Mouse (Mus musculus) layer of hippocampus, postnatal 14 days (tissue): ENCODE data around the gene Pzp. TPM values are rescaled to one million over a fixed set of nuclear protein-coding genes. Genes with fewer than 3 reads are reported as not detected.

Source experiments
- DNase-seq, 2 experiments: peaks; one replicate each; pipeline ENCODE4 v3.0.0; 2021 to 2022; ENCODE audit warnings: low spot score in 2 of 2, mixed read lengths in 1 of 2
- long read RNA-seq, 2 experiments: library from polyadenylated mRNA; stranded (forward); transcript quantifications; one replicate each; pipeline ENCODE4 v2.0.0; 2021
- total RNA-seq, 2 experiments: library from RNA; stranded (reverse); gene quantifications; 2 replicates each; pipeline ENCODE4 v1.2.3; 2021

Gene Pzp
- not detected for total RNA-seq
- long read RNA-seq, experiment 1, partial matches to known transcripts: 0 of 1 reads
- long read RNA-seq, experiment 1, other reads (novel, unspliced or antisense): 1 of 1 reads
- long read RNA-seq, experiment 2, partial matches to known transcripts: 0 of 1 reads
- long read RNA-seq, experiment 2, other reads (novel, unspliced or antisense): 1 of 1 reads

DNA sequence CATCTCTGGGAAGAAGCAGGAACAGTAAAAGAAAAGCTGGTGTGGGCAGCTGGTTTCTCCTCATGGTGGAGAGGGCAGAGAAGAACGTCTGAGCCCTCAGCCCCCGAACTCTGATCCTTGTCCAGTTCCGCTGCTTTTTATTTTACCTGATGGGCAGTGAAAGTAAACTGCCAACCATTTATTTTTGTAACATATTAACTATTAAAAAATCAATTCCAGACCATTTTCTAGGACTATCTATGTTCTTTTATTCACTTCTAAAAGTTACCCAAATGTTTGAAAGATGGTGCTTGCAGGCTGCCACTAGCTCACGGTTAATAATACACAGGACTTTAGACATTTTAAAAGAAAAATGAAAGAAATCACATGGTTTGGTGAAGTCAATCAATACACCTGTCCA lies at the start of gene Pzp:
Pzp (minus strand) TSS at position 120 of the 400 bp plus-strand sequence.
- no peak for DNase-seq

DNA sequence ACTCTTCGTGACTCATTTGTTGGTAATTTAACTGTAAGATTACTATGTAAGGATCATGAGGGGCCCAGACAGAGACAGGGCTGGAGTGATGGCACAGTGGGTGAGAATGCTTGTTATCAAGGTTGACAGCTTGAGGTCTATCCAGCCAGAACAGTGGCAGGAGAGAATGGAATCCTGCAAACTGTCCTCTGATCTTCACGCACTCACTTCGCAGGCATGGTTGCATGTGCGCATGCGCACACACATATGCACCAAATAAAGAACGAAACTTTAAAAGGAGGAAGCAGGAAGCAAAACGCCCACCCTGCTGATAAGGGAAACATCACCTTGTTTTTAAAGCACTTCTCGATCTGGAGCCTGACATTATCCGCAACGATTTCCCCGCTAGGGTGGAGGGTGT lies 40.1 kb upstream of the Pzp start:
- no peak for DNase-seq

DNA sequence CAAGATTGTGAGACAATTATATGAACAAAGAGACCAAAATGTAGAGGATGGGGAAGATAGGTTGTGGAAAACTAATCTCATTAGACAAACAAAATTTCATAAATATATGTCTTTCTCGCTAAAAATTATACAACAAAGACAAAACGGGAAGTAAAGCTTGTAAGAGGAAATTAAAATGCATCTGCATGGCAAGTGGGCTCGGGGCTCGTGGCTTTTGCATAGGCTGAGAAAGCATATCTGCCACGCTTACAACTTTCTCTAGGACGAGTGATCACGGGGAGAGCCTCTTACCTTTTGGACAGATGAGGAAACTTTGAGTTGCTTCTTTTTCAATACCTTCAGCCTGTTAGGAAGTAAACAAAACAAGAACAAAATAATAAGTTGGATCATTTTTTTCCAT lies 27.5 kb upstream of the Pzp start:
- no peak for DNase-seq

DNA sequence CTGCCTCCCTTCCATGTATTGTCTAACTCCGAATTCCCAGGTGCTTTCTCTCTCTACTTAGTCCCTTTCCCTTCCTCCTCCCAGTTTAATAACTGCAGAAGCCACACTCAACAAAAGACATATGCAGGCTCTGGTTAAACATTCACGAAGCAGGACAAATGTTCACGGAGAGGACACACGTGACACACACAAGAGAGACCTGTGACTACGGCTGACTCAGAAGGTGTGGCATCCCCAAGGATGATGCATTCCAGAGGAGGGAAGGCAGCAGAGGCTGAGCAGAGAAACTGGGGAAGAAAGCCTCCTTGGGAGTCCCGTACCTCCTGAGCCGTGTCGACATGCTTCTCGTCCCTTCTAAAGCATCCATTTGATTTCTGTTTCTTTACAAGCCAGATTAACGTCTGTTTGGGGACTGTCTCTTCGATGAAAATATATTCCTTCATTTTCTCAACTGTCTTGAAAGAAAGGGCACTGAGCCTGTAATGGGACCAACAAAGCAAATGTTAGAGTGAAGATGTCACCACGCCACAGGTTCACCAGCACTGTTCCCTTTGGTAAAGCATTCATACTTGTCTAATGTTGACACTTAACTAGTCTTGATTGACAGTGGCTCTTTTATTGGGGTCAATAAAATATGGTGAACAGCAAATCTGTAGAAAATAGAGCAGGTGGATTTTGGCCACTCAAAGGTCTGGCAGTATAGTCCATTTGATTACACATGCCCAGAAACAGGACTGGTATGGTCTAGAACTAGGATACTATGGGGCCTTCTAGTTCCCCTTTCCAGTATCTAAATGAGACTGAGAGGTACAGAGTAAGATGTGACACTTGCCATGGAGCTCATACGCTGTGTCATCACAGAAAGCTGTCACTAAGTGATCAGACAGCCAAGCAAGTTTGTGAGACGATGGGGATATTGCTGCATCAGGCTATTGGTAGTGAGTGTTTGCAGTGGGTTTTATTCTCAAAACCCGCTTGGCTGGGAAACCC lies 23.2 kb upstream of the Pzp start:
- no peak for DNase-seq

DNA sequence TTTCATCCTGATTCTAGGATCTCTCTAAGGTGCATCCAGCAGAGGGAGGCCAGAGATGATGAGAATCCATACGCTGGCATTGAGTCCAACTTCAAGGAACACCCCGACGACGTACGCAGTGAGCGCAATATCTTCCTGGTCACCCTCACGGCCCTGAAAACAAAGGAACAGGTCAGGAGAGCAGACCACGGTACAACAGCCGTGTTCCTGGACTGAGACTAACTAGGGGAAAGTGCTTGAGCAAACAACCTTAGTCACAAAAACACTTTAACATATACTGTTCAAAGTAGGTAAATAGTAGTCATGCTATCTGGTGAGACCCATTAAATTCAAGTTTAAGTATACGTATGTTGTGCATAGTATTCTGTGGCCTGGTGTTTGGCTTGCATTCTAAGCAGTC lies 22.0 kb upstream of the Pzp start:
- DNase-seq: no peak

DNA sequence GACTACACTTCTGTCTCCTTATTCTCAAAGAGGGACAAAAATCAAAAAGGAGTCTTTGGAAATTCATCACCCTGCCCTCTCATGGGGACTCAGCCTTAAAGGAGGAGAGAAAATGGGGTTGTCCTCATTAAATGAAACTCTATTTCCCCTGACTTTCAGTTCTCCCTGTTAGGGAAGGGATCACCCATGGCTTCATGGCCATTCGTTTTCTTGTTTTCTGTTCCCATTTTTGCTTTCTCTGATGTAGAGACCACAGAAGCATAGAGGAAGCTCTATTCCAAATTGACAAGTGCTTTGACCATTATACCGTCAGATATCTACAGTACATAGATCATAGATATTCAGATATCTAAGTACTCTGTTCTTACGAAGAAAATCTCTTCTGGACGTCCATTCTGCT lies 18.9 kb upstream of the Pzp start:
- DNase-seq: no peak

DNA sequence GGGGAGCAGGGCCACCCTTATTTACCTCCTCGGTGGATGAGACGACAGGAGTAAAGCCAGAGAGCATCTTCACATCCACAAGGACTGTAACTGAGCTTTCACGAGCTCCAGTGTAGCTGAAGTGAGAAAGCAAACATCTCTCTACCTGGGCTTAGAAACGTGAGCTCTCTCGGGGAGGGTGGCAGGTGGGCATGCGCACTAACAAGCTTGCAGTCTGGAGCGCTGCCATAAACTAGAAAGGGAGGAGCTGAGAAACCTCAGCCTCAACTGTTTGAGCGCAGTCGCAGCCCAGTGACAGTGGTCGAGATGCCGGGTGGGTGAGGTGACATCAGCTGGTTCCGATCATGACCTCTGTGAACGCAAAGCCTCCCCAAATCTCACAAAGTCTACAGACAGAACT lies 16.7 kb upstream of the Pzp start:
- no peak for DNase-seq

DNA sequence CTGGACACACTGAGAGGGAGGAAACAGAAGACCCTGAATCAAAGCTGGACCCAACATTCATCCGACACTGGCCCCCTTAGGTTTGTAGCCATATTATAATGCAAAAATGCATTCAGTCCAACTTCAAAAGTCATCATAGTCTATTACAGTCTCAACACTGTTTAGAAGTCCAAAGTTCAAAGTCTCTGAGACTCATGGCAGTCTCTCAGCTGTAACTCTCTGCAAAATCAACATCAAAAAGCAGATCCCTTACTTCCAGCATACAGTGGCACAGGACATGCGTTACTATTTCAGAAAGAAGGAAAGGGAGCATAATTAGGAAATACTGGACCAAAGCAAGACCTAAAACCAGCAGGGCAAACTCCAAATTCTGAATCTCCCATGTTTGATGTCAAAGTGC lies 8.7 kb upstream of the Pzp start:
- no peak for DNase-seq

DNA sequence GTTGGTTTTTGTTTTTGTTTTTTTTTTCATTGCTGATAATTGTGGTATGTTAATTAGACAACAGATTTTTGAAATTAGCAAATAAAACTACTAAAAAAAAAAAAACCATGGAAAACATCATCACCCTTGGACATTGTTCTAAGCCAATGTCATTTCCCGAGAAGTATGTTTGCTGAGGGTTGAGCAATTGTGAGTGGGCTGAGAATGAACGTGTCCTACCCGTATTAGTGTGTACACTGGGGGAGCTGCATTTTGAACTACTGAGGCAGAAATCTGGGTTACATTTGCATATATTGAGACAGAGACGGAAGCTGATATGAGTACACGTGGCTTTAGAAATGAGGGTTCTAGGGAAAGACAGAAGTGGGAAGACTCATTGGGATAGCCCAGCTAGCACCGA lies 6.8 kb upstream of the Pzp start:
- no peak for DNase-seq

DNA sequence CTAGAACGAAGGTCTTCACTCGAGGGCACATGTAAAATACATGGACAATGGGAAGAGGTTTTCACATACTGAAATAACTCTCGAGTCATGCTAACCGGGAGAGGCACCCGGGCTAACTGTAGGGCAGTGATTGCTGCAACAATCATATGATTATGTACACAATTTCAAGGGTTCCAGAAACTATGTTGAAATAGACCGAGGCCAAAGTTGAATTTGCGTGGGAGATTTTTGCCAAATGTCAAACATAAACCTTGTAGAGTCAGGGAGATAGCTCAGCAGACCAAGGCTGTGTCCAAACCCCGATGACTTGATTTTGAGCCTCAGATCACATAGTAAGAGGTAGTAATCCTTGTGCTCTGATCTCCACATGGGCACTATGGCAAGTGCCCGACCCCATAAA lies 6.2 kb upstream of the Pzp start:
- no peak for DNase-seq

DNA sequence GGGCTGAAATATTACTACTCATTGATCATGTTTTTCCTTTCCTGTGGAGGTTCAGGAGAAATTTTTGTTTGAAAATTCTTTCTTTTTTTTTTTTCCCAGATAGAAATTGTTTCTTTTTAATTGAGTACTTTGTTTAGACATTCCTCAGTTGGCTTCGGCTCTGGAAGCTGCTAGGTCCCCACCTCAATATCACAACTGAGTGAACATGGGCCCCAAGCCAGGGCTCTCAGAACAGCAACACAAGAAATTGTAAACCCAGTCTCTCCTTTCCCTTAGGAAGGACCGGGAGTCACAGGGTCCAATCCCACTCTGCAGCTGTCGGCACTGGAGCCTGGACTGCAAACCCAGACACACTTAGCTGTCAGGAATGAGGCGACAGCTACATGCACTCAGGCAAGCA lies 2.0 kb upstream of the Pzp start:
- DNase-seq: no peak

DNA sequence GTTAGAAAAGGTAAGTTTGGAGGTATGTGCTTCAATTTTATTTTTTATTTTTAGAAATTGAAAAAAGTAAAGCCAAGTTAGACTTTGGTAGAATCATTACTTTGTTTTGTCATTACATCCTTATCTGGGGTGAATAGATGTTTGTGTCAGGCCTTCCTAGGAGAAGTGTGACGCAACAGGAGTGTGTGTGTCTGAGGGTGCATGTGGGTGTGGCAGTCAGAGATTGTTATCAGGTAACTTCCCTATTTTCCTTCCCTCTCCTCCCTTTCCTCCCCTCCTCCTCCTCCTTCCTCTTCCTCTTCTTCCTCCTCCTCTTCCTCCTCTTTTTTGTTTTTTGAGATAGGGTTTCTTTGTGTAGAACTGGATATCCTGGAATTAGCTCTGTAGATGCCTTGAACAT lies 590 bp upstream of the Pzp start:
- no peak for DNase-seq

DNA sequence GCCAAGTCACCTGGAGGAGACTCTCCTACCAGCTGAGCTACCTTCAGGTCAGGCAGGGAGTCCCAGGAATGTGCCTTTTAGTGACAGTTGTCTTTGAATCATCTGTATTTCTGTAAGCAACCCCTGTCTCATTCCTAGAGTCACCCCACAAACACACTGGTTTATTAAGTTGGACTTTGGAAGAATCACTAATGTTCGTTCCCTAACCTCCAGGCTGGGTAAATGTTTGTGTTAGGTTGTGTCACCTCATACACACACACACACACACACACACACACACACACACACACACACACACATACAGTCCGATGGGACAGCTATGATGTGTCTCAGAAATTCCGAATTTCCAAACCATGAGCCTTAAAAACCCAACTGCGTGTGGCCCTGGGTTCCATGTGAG lies 719 bp downstream of the Pzp start:
- no peak for DNase-seq

DNA sequence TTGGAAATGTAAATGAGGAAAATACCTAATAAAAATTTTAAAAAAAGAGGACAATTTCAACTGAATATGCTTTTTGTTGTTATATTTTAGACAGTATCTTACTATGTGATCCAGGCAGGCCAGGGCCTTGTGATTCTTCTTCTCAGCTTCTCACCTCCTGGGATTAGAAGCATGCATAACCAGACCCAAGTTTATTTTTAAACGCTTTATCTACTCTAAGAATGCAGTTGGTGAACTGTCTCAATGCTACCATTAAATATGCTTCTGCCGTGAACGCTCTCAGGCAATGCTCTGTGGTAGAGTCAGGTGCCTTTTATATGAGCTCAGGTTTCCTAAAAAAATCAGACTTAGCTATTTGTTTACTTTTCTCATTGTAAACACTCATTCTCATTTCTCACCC lies 3.2 kb downstream of the Pzp start:
- DNase-seq: no peak

DNA sequence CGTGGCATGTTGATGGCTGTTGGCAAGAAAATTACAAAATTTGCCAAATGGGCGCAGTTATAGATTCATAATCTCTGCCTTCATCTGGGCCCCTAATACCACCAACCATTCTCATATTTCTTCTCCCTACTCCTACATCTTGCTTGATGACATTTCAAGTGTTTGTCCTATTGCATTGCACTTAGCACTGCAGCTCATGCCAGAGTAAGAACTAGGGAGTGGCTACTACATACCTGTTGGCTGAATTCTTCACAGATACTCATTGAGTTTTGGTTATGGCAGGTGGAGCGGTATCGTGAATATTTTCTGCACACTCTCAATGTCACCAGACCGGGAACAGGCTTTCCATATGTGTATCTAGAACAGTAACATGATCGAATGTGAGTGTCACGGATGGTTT lies 7.4 kb downstream of the Pzp start:
- DNase-seq: no peak

DNA sequence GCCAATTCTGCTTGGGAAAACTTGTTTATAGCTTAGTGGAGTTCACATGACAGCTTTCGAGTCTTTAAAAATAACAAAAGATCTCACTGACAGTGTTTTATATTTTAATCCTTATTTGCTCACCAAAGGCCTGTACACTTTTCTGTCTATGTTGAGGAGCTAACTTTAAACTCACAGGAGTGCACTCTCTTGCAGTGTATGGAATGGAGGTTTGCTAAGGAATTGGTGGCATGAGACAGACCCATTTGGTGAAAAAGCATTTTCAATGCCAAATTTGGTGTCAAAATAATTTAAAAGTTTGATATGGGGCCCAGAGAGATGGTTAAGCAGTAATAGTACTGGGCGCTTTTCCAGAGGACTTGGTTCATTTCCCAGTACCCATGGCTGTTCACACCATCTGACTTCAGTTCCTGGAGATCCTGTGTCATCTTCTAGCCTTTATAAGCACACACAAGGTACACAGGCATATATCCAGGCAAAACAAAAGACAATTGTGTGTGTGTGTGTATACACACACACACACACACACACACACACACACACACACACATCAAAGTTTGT lies 20.8 kb downstream of the Pzp start:
- peak; percentile 53 to 82 for DNase-seq

DNA sequence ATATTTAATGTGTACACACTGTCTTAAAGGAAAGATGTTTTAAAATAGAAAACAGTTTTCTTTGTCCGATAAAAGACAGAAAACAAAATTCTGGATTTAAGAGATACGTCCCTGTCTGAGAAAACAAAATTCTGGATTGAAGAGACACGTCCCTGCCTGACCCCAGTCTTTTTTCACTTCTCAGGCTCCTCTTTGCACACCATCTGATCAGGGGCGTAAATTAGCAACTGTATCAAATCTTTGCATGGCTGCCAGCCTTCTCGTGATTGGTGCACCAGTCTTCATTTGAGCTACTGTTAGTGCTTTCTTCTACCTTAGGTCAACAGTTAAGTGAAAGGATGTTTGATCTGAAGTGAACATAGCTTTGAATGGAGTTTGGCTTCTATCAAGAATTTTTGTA lies 21.8 kb downstream of the Pzp start:
- DNase-seq: peak in 1 of 2 experiments; percentile 14

DNA sequence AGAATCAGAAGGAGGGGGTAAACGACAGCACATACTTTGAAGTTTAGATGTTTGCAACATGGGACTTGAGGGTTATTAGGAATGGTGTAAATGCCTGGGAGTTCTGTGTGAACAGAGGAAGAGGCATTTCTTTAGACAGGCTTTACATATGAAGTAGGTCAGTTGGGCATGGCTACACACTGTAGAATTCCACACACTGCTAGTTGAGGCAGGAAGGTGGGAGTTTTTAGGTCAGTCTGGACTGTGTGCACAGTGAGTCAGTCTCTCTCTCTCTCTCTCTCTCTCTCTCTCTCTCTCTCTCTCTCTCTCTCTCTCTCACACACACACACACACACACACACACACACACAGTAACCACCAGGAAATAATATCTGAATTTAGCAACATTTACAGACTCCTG lies 31.2 kb downstream of the Pzp start:
- no peak for DNase-seq

DNA sequence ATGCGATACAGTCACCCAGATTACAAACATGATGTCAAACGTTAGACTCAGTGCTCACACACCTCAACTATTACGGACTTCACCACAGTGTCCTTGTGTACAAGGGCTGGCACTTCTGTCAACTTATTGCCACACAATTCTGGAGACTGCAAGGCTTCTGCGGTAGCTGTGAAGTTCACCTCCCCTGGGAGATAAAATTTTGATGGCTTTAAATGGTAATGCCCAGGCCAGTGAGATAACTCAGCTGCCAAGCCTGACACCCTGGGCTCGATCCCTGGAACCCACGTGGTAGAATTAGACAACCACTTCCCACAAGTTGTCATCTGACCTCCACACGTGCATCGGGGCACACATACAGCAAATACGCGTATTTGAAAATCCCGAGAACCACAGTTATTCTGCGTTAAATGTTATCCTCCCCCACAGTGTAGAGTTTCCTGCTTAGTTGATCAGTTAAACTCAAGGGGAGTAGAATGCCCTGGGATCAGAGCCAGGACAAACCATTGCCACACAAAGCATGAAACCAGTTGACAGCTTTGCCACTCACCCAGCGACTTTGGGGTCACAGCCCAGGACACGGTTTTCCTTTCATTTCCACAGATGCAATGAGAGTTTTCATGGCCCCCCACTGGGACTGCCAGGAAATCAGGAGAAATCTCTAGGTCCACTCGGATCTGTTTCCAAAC lies 31.7 kb downstream of the Pzp start:
- DNase-seq: no peak

DNA sequence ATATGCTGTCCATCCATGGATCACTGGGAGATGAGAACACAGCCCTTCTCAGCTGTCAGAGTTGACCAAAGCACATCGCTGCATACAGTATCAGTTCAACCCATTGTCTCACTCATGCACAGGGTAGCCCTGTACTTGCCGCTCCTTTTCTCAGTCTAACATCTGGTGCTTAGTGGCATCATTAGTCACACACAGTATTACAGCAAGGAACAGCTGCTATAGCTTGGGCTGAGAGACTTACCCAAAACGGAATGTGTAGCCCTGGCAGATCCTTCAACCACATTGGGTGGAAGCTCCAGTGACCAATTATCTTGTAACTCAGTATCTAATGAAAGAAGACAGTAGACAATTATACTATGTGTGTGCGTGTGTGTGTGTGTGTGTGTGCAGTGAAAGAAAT lies 34.6 kb downstream of the Pzp start:
- no peak for DNase-seq

DNA sequence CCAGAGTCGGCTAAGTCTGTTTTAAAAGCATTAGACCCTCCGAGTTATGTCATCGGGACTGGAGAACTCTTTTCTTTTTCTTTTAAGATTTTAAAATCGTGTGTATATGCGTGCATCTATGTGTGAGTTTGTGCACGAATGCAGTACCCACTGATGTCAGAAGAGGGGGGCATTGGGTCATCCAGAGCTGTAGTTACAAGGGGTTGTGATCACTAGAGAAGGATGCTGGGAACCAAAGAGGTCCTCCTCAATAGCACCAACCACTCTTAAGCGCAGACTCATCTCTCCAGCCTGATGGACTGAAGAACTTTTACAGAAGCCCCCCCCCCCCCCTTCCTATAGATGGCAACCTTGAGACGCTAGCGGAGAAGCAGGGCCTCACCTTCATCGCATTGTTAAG lies 36.4 kb downstream of the Pzp start:
- DNase-seq: no peak

DNA sequence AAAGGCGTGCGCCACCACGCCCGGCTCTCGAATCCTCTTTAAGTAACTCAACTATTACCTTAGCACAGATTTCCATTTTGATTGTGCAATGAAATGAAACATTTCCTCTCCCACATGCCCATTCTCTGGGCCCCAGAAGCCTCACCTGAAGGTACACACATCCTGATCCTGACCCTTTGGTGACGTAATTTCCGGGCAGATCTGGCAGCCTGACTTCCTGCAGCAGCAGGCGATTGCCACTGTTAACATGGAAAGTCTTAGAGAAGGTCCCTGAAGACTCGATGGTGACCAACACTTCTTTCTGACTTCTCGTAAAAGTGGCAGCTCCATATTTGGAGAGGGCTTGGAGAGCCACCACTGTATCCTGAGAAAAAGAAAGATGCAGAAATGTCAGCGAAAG lies 38.8 kb downstream of the Pzp start:
- no peak for DNase-seq
